Mouse (Mus musculus): ENCODE measurements at regions not wholly inside any gene's neighbourhood (a gene's known extent, or its start where the extent isn't known, plus 50 kb on each side); places are given as distances from the start of the nearest gene placed in this dataset.

GRCm38 (mm10) chr3:100382181-100382580, 106.9 kb downstream of the Tent5c start:
- no peak for TF ChIP-seq CTCF (IDR thresholded peaks at IDR 0.05; ENCODE audit: borderline replicate concordance, insufficient read depth, low read depth, low read length)
- no peak for TF ChIP-seq POLR2A (IDR thresholded peaks at IDR 0.05; ENCODE audit: borderline replicate concordance, insufficient read depth, low read length)

Measured in cerebellum, adult 2 months (tissue).